Mouse (Mus musculus) adrenal gland, adult (tissue): ENCODE data around the gene Phgr1.
A peak's percentile ranks its signal among the peaks of the same experiment; 100 is the strongest.

Source experiments
- DNase-seq, 2 experiments: peaks; one replicate each; pipeline ENCODE4 v3.0.0; 2022 to 2023; ENCODE audit warnings: low spot score in 1 of 2; ENCODE audit not compliant: inconsistent age in 2 of 2

The Phgr1 gene

DNA sequence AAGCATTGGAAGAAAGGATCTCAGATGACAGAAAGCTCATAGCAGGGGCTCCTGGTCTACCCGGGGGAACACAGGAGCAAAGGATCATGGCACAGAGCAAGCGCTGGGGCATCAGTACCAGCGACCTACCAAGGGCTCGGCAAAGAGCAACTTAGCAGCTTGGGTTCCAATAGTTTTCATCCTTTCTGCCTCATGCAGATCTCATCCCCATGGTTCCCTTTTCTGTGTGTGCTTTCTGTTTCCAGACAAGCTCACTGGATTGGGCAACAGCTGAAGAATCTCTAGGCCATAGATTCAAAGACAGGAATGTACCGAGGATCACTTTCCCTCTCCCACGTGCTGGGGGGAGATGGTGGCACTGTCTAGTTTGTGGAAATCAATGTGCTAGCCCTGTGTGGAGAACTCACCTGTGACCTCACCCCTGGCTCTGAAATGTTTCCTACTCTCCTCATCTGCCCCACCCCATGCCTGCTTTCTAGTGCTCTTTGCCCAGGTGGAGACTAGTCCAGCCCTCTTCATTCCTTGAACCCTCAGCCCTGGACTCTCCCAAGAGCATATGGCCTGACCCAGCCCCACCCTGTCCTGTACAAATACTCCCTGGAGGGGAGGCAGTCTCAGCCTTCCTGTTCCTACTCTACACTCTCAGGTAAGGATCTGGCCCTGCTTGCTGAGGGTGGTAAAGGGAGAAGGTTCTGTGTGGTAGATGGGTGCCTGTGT is at the start of gene Phgr1:
Gene Phgr1 (plus strand): TSS at position 612 of the 717 bp plus-strand sequence.
- no peak for DNase-seq

DNA sequence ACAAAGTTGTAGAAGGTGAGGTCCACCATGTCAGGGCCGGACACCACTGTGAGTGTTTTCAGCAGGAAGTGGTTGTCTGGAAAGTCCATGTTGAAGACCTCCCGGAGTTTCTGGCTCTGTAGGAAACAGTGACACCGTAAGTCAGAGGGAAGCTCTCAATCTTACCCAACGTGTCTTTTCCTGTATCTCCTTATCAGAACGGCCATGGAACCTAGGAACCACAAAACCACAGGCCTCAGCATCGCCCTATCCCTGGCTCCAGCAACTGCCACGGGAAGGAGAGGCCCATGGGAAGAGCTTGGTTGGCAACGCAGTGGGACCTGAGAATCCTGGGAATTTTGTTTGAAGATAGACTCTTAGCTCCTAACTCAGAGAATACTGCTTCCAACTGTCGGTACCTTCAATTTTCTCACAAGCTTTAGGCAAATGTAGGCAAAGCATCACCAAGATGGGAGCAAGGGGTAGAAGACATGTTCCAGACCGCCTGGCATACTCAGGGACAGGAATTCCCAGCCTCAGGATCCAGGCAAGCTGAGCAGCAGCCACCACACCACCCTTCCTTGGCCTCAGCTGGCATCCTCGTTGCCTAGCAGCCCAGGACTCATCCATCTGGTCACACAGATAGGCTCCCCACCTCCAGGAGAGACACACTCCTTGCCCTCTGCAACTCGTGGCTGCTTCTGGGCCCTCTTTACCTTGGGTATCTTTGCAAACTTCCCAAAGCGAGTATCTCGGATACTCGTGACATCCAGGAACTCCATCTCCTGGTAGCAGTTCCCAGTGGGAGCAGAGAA is 48.7 kb upstream of the Phgr1 start:
- DNase-seq = peak in 1 of 2 experiments; percentile 3

DNA sequence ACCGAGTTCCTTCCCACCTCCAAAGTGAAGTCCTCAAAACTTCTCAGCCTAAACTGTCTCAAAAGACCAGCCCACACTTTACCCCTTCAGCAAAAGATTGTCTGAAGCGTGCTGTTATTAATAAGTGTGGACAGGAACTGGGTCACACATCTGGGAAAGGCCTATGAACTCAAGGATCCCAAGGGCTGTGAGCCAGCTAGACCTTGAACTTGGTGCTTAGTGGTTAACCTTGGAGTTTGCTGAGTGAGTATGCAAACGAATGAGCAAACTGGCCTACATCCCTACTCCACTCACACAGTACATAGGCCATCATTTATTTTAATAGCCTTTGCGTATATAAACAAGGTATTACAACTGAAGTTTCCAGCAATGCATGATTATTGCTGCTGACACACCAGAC is 47.1 kb upstream of the Phgr1 start:
- peak; percentile 72 to 88 for DNase-seq

DNA sequence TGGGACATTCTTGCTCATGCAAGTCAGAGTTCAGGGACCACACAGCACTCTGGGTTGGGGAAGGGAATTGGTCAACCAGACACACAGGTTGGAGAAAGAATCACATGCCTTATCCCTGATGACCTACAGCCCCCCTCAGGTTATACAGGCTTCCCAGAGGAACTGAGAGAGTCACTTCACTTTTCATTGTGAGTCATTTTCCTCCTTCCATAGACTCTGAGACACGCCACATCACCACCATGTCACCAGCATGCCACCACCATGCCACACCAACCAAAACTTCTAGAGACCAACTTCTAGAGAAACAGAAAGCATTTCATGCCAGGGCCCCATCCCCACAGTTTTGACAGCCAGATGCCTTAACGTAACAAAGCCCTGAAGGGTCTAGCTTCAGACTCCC is 45.7 kb upstream of the Phgr1 start:
- DNase-seq = no peak

DNA sequence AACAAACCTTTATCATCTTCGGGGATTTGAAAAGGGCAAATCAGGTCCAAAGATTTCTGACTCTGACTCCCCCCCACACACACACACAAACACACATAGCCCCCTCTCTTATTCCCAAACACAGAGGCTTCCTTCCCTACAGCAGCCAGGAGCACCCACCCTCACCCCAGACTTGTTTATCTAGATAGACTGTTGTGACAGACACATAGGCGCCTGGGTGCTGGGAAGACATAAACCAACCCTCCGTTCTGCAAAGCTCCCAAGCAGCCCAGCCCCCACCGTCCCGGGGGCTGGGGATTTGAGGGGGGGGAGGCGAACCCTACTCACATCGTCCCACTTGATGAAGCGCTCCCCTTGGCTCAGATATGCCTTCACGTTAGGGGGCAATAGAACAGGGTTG is 44.7 kb upstream of the Phgr1 start:
- no peak for DNase-seq

DNA sequence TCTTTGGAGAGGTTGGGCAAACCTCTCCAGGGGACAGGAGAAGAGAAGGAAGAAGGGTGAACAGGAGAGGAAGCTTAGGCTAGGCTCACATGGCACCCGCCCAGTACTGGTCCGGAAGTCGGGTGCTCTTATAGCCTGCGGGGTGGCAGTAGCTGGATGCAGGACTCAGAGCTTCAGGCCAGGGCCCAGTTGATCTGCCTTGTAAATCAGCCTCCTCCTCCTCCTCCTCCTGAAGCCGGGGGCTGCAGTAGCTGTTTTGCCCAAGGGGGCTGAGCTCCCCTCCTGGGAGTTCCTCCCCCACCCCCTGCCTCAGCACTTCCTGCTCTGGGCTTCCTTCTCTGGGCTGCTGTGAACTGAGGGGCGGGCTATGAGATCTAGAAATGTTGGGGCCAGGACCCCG is 44.2 kb upstream of the Phgr1 start, which contains the start of gene Plcb2:
Gene Plcb2 (minus strand): TSS at position 102 of the 400 bp plus-strand sequence.
- DNase-seq = peak in 1 of 2 experiments; percentile 33

DNA sequence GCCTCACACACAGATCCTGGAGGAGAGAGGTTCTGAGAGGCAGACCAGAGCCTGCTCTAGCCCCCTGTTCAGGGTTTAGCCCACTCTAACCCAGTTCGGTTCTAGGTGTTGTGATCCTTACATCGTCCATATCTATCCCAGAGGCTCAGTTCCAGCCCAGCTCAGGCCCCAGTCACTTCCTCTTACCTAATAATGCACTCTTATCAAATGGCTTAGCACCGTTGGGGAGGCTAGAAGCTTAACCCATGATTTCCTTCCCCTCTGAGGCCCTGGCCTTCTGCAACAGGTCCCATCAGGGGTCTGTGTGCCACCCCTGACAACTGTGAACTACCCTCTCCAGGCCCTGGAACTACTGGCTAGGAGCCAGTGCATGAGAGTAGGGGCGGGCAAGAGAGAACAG is 43.4 kb upstream of the Phgr1 start:
- no peak for DNase-seq

DNA sequence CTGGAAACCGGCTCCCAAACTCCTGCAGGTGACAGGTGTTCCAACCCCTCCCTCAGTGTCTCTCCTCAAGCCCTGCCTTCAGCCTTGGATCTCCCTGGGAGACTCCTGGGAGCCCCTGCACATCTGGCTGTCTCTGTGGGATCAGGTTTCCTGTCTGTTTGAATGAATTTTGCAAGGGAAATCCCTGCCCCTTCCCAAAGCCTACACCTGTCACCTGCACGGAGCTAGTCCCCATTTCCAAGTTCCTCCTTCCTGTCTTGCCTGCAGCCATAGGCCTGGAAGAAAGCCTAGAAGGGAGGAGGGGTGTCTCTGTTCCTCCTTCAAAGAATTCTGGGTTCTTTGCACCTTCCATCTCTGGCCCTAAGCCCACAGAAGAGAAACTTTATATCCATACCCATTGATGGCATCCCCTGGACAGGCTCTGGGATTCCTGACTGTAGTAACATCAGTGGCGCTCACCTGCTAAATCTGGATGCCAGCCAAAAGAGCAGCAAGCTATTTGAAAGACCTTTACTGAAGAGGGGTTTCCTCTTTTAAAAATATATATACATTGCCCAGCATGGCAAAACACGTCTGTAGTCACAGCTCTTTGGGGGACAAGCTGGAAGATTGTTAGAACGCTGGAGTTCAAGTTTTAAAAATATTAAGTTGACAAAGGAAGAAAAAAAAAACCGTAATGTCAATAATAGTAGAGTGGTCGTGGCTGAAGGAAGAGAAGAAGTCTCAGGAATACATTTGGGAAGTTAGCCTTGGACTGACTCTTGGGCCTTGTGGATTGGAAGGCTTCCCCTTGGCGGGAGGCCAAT is 42.5 kb upstream of the Phgr1 start:
- no peak for DNase-seq

DNA sequence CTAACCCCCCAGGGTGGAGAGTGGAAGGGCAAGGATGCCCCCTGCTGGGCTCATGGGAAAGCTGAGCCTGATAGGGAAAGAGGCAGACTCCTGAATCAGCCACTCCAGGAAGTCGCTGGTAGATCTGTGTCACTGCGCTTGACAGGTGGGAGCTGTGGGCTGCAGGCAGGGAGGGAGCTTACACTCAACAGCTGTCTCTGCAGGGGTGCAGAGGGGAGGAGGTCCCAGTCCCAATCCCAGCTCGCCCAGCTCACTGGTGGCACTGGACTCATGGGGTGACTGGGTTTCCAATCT is 42.0 kb upstream of the Phgr1 start:
- DNase-seq = peak; percentile 86 to 95

DNA sequence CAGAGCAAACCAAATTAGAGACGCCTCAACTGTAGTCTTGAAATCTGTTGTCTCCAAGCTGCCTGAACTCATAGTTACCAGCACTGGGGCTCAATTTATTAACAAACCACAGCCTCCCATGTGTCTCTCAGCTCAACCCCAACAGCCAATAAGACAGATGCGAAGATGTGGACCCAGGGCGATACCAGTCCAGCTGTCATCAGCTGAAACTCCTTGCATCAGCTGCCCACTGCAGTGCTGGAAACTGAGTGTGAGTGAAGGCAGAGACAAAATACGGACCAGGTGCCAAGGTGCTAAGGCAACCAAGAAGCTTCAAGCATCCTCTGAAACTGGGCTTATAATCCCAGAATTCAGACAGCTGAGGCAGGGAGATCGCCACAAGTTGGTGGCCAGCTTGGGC is 40.6 kb upstream of the Phgr1 start:
- DNase-seq = no peak

DNA sequence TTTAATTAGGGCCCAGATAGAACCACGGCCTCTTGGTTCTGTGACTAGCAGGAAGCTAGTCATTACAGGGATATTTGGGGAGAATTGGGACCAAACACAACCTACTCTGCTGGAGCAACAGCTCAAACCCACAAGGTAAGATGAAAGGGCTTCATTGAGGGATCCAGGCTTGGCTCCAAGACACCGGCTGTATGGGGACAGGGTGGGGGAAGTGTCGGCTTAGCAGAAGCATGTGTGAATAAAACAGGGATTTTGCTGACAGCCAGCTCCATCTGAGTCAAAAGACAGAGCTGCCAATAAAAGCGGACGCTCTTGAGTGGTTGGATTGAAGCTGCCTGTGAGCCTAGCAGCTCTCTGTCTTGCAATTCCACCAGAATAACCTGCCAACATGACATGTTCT is 39.2 kb upstream of the Phgr1 start:
- DNase-seq = no peak

DNA sequence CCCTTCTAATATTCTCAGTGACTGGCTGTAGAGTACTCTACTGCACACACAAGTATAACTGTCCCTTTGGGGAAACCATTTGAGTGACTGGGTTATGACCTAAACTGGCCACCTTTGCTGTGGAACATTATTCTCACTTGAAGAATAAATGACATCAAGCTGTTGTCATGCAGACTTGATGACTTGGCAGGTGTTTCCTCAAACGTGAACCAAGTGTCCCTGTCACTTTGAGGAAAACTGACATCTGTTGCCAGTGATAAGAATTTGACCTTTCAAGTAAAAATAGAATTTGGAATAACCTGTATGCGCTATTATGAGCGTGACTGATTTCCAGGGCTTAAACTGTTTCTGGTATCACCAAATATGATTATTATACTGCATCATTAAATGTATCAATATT is 32.2 kb upstream of the Phgr1 start:
- DNase-seq = no peak

DNA sequence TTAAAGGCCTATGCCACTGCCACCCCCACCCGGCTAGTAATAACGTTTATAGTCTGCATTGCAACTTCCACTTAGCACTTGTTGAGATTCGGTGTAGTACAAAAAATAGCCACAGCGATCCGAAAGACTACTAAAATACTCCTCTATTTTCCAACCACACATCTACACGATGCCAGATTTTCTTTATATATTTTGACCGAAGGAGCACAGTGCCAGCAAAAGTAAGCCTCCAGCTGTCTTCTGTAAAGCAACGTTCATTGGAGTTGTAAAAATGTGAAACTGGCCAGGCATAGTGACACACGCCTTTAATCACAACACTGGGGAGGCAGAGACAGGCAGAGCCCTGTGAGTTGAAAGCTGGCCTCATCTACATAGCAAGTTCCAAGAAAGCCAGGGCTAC is 31.4 kb upstream of the Phgr1 start:
- peak in 1 of 2 experiments; percentile 1 for DNase-seq

DNA sequence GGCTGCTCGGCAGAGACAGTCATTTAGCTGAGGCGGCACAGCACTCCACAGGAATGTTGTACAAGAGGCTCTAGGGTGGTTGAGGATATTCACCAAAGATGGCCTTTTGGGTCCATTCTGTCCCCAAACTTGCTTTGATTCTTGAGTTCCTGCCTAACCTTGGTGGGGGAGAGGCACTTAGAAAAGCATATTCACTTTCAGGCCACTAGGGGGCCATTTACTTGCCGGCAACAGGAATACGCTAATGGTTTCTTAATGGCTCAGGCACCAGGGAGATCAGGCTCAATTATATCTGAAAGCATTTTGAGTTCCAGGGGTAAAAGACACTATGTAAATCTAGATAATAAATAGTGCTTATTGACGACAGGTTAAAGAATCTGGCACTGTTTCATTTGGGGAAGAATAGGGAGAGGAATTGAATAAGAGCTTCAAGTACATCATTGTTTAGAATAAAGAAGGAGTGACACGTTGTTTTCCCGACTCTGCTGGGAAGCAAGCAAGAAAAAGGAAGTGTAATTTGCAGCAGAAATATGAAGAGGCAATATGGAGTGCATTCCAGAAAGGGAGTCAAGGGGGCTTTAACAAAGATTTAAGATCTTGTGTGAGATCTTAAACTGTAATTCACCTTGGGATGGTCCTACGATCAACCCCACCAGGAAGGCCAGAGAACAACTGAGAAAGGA is 29.2 kb upstream of the Phgr1 start:
- DNase-seq = peak; percentile 40 to 86

DNA sequence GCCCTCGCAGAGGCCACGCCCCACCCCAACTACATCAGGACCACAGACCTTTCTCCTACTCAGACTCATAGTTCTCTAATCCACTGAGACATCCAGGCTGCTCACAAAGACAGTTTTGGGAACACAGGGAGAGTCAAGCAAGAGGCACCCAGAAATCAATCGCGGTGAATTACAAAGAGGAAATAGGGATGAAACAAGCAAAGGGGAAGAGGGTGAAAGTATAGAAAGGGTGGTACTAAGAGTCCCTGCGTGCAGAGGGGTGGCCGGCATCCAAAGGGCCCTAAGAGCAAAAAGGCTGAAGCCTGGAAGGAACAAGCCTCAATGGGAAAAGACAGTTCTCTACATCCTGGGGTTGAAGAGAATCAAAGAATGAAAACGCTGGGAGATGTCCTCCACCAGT is 27.9 kb upstream of the Phgr1 start:
- DNase-seq = peak; percentile 9 to 37

DNA sequence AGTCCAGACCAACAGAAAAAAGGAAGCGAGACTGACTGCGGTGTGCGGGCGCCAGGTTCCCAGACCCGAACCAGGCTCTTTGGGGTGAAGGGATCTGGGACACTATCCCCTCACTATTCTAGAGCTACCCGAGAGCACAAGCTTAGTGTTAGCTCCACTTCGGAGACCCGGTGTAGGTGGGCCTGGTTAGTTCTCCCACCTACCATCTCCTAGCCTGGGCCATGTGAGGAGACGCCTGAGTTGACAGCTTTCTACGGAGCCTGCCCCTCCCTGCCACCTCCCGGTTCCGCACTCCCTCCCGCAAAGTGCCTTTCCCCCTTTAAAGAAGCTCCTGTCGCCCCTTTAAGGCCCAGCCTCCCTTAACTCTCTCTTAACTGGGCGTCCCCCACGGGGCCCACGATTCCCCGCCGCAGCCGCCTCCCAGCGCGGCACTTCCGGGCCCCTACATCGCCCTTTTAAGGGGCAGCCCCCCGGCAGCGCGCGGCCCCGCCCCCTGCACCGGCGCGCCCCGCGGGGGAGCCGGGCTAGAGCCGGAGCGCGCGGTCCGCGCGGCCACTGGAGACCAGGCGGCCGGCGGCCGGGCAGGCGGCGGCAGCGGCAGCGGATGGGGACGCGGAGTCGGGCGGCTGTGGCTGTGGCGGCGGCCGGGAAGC is 27.2 kb upstream of the Phgr1 start, which contains the start of gene Inafm2:
Gene Inafm2 (plus strand): TSS at position 527 of the 653 bp plus-strand sequence.
- peak; percentile 96 to 97 for DNase-seq

DNA sequence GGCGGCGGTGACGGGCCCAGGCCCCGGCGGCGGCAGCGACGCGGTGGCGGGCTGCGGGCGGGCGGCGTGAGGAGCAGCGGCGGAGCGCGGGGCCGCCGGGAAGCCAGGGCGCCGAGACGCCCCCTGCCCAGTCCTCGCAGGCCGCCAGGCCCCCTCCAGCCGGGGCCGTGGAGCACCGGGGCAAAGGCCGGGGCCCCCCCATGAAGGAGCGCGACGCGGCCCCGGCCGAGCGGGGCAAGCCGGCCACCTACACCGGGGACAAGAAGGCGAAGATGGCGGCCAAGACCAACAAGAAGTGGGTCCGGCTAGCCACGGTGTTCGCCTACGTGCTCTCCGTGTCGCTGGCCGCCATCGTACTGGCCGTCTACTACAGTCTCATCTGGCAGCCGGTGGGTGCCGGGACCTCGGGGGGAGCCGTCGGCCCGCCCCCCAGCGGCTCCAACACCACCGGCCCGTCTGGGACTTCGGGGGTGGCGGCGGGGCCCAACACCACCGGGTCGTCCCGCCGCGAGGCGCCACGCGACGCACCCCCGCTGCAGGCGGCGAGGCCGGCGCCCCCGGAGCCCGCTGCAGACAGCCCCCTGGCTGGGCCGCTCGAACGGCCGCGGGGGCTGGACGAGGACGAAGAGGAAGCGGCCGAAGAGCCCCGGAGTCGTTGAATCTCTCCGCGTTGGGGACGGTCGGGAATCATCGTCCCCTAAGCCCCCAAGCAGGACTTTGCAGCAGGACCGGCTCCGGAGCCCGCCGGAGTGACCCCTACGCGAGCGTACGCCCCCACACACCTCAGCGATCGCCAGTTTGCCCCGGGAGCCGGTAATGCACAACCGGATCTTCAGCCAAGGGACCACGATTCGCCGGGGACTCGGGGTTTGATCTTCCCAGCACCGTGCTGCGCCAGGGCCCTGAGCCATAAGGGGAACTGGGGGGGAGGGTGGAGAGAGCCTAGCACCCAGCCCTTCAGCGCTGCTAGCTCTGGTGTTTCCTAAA is 26.4 kb upstream of the Phgr1 start:
- DNase-seq = peak; percentile 56 to 85

DNA sequence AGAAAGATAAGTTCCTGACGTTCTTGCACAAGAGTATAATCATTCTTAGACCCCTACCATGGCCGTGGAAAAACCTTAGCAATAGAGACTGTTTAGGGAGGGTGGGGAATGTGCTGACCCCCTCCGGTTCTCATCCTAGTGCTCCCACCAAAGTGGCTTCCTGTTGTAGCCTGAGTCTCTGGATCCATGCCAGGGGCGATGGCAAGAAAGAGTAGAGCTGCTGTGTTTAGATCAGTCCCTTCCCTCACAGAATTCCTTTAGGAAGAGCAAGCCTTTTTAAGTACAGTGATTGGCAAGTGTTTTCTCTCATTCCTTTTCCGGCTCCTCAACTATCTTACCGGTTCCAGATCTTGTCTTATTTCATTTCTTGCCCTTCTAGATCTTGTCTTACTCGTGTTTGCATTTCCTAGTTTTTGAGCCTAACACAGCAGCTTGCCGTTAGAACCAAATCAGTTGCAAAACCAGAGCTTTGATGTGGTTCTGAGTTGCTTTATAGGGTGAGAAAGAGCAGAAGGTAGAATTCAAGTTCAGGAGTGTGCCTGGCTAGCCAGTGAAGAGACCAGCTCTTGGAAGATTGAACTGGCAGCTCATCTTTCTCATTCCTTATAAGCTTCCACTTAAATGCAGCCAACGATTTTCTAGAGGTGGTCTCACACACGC is 25.1 kb upstream of the Phgr1 start:
- DNase-seq = peak; percentile 34 to 71
